Comparison of ENCODE assay signal across 26 mouse cellular contexts in the genomic region with DNA sequence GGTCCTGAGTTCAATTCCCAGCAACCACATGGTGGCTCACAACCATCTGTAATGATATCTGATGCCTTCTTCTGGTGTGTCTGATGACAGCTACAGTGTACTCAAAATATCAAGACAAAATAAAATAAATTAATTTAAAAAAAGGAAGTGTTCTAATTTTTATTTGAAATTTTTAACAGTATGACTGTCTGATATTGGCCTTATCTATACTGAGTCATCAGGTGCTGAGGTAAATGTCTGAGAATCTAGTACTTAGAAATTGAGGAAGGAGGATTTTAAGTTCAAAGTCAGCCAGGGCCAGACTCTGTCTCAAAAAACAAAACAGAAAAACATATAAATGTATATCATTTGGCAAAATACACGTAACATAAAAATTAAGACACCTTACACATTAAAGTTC.
"Had no signal": no experiment of that assay in that cellular context is flagged by ENCODE, and none has a peak within 500 bp of the region (broad histone marks: within the 10 kb centered on the region; RNA-seq: fewer than 3 reads in every experiment).

No protein-coding gene starts in this region.

- H3K27ac ChIP-seq: left cerebral cortex, adult 2 months; limb, embryonic 10.5 days; limb, embryonic 12.5 days; limb, embryonic 13.5 days; limb, embryonic 15.5 days; liver, embryonic 12.5 days; liver, embryonic 13.5 days; liver, embryonic 14.5 days; liver, embryonic 15.5 days; lung, embryonic 15.5 days; macrophage; midbrain, embryonic 10.5 days; midbrain, embryonic 12.5 days; midbrain, embryonic 13.5 days; midbrain, embryonic 15.5 days had no signal

- H3K4me1 ChIP-seq: limb, embryonic 10.5 days; limb, embryonic 12.5 days; limb, embryonic 13.5 days; limb, embryonic 15.5 days; liver, embryonic 12.5 days; liver, embryonic 13.5 days; liver, embryonic 15.5 days; lung, embryonic 15.5 days; midbrain, embryonic 10.5 days; midbrain, embryonic 12.5 days; midbrain, embryonic 13.5 days; midbrain, embryonic 15.5 days had no signal

- H3K9ac ChIP-seq: limb, embryonic 12.5 days; limb, embryonic 13.5 days; limb, embryonic 15.5 days; liver, embryonic 12.5 days; liver, embryonic 13.5 days; liver, embryonic 14.5 days; liver, embryonic 15.5 days; liver, postnatal 0 days; lung, embryonic 14.5 days; lung, embryonic 15.5 days; midbrain, embryonic 12.5 days; midbrain, embryonic 13.5 days; midbrain, embryonic 15.5 days had no signal

- H3K4me3 ChIP-seq: left cerebral cortex, adult 2 months; limb, embryonic 10.5 days; limb, embryonic 12.5 days; limb, embryonic 13.5 days; limb, embryonic 15.5 days; liver, embryonic 12.5 days; liver, embryonic 13.5 days; liver, embryonic 15.5 days; lung, embryonic 15.5 days; megakaryocyte, embryonic 14.5 days; midbrain, embryonic 10.5 days; midbrain, embryonic 12.5 days; midbrain, embryonic 13.5 days; midbrain, embryonic 15.5 days; myocyte had no signal

- H3K9me3 ChIP-seq: limb, embryonic 10.5 days; limb, embryonic 12.5 days; limb, embryonic 13.5 days; limb, embryonic 15.5 days; liver, embryonic 12.5 days; liver, embryonic 13.5 days; liver, embryonic 15.5 days; lung, embryonic 15.5 days; megakaryocyte, embryonic 14.5 days; midbrain, embryonic 10.5 days; midbrain, embryonic 12.5 days; midbrain, embryonic 13.5 days; midbrain, embryonic 15.5 days had no signal

- DNase-seq: left cerebral cortex, postnatal 4 days; liver; liver, embryonic 13.5 days; liver, postnatal 0 days; lung, adult 2 months; lung, embryonic 14.5 days; lung, postnatal 10 days; lung, postnatal 14 days; lung, postnatal 4 days; midbrain, embryonic 14.5 days had no signal

- H3K27me3 ChIP-seq: limb, embryonic 12.5 days; limb, embryonic 13.5 days; limb, embryonic 15.5 days; liver, embryonic 12.5 days; liver, embryonic 13.5 days; liver, embryonic 15.5 days; lung, embryonic 15.5 days; megakaryocyte, embryonic 14.5 days; midbrain, embryonic 12.5 days; midbrain, embryonic 13.5 days; midbrain, embryonic 15.5 days had no signal
